Mouse (Mus musculus) duodenum, adult 2 months (tissue): ENCODE data around the gene Aco2. TPM values are rescaled to one million over a fixed set of nuclear protein-coding genes. Genes with fewer than 3 reads are reported as not detected.

ENCODE experiments used
- polyA plus RNA-seq: library from polyadenylated mRNA; depleted of rRNA; stranded (reverse); fragments of >200 nt; gene quantifications from 2 replicates; pipeline ENCODE4 v1.2.3, GENCODE M21; 2012; ENCODE audit warnings: low replicate concordance; rRNA removed

Aco2 gene
- 296 and 436 TPM in 2 replicates for polyA plus RNA-seq

GRCm38 (mm10) chr15:81872262-81873136, at the start of gene Aco2:
Gene Aco2 (plus strand): TSS chr15:81872309.

GRCm38 (mm10) chr15:81858517-81859329, 13.4 kb upstream of the Aco2 start, which contains the start of gene Tob2:
Gene Tob2 (minus strand): TSS chr15:81858796.

GRCm38 (mm10) chr15:81871604-81872261, 376 bp upstream of the Aco2 start, which contains the start of gene Phf5a:
Gene Phf5a (minus strand): TSS chr15:81871911.

GRCm38 (mm10) chr15:81925760-81926445, 53.8 kb downstream of the Aco2 start, which contains the start of gene Polr3h:
Gene Polr3h (minus strand): TSS chr15:81926240.

GRCm38 (mm10) chr15:81936679-81937078, 64.6 kb downstream of the Aco2 start, which contains the start of gene Csdc2:
Gene Csdc2 (plus strand): TSS chr15:81936759.

GRCm38 (mm10) chr15:81960171-81961077, 88.3 kb downstream of the Aco2 start, which contains the start of gene Pmm1:
Gene Pmm1 (minus strand): TSS chr15:81960930.

Other genes with a start within 250 kb of the Aco2 start
- 6.6 and 9.0 TPM in 2 replicates for gene L3mbtl2, start 208.4 kb upstream of the Aco2 start, polyA plus RNA-seq
- gene Chadl, start 175.0 kb upstream of the Aco2 start, polyA plus RNA-seq: 3.8 and 4.4 TPM in 2 replicates
- 5.1 and 12.8 TPM in 2 replicates for gene Zc3h7b, start 127.3 kb upstream of the Aco2 start, polyA plus RNA-seq
- 15.5 and 20.1 TPM in 2 replicates for gene Rangap1, start 126.8 kb upstream of the Aco2 start, polyA plus RNA-seq
- gene Tef, start 69.9 kb upstream of the Aco2 start, polyA plus RNA-seq: 8.6 and 10.7 TPM in 2 replicates
- 29.8 and 45.1 TPM in 2 replicates for gene Tob2, start 13.5 kb upstream of the Aco2 start, polyA plus RNA-seq
- 32.6 and 40.1 TPM in 2 replicates for gene Phf5a, start 398 bp upstream of the Aco2 start, polyA plus RNA-seq
- 4.4 and 5.0 TPM in 2 replicates for gene Polr3h, start 53.9 kb downstream of the Aco2 start, polyA plus RNA-seq
- 1.7 and 4.3 TPM in 2 replicates for gene Csdc2, start 64.5 kb downstream of the Aco2 start, polyA plus RNA-seq
- 22.1 and 26.0 TPM in 2 replicates for gene Pmm1, start 88.6 kb downstream of the Aco2 start, polyA plus RNA-seq
- not detected in 2 replicates for gene 1700029P11Rik, start 108.2 kb downstream of the Aco2 start, polyA plus RNA-seq
- 5.2 and 8.3 TPM in 2 replicates for gene Xrcc6, start 115.5 kb downstream of the Aco2 start, polyA plus RNA-seq
- 40.6 and 43.7 TPM in 2 replicates for gene Desi1, start 161.6 kb downstream of the Aco2 start, polyA plus RNA-seq
- gene Snu13, start 175.3 kb downstream of the Aco2 start, polyA plus RNA-seq: 21.0 and 49.7 TPM in 2 replicates
- gene 4930407I10Rik, start 186.8 kb downstream of the Aco2 start, polyA plus RNA-seq: not detected in 2 replicates
- 0.07 TPM in 1 of 2 replicates, not detected in the other for gene Mei1, start 197.7 kb downstream of the Aco2 start, polyA plus RNA-seq